Mouse (Mus musculus) T-helper 1 cell (primary cell): ENCODE results near the gene Lsm14b.

Experiments
- in situ Hi-C: fragments of 300-600 bp; cut with MboI, MseI; formaldehyde crosslinking; loops from one replicate; pipeline ENCODE4 v1.15.1; 2025; ENCODE audit warnings: high pct_unique_total_duplicates

Gene Lsm14b

GRCm38 (mm10) chr2:180024401-180025098, at the start of gene Lsm14b:
Lsm14b (plus strand) TSS chr2:180024987.
- in situ Hi-C loops, result no loop called here

- in situ Hi-C loops, result no loop called here
Observed at GRCm38 (mm10) chr2:179975851-179976250, 48.9 kb upstream of the Lsm14b start.

GRCm38 (mm10) chr2:179976295-179976627, 48.5 kb upstream of the Lsm14b start:
- in situ Hi-C loops, result no loop called here

- in situ Hi-C loops, result no loop called here
Observed at GRCm38 (mm10) chr2:179976628-179977343, 48.0 kb upstream of the Lsm14b start, which contains the start of gene Taf4. Taf4 (minus strand) TSS chr2:179976646.

- in situ Hi-C loops, result no loop called here
Observed at GRCm38 (mm10) chr2:179977344-179978025, 47.3 kb upstream of the Lsm14b start.

GRCm38 (mm10) chr2:179978250-179978649, 46.5 kb upstream of the Lsm14b start:
- in situ Hi-C loops, result no loop called here

- in situ Hi-C loops, result no loop called here
Observed at GRCm38 (mm10) chr2:179979836-179980235, 45.0 kb upstream of the Lsm14b start.

- in situ Hi-C loops, result no loop called here
Observed at GRCm38 (mm10) chr2:179980616-179981015, 44.2 kb upstream of the Lsm14b start.

- in situ Hi-C loops, result no loop called here
Observed at GRCm38 (mm10) chr2:179982715-179983114, 42.1 kb upstream of the Lsm14b start.

- in situ Hi-C loops, result no loop called here
Observed at GRCm38 (mm10) chr2:179984830-179985229, 40.0 kb upstream of the Lsm14b start.

GRCm38 (mm10) chr2:179985695-179986094, 39.1 kb upstream of the Lsm14b start:
- in situ Hi-C loops, result no loop called here

- in situ Hi-C loops, result no loop called here
Observed at GRCm38 (mm10) chr2:179986437-179987022, 38.3 kb upstream of the Lsm14b start.

- in situ Hi-C loops, result no loop called here
Observed at GRCm38 (mm10) chr2:179989098-179989497, 35.7 kb upstream of the Lsm14b start.

- in situ Hi-C loops, result no loop called here
Observed at GRCm38 (mm10) chr2:179993071-179993470, 31.7 kb upstream of the Lsm14b start.

- in situ Hi-C loops, result no loop called here
Observed at GRCm38 (mm10) chr2:179998431-179998830, 26.4 kb upstream of the Lsm14b start.

GRCm38 (mm10) chr2:180001635-180002034, 23.2 kb upstream of the Lsm14b start:
- in situ Hi-C loops, result no loop called here

GRCm38 (mm10) chr2:180005656-180006351, 19.0 kb upstream of the Lsm14b start:
- in situ Hi-C loops, result no loop called here

GRCm38 (mm10) chr2:180006352-180007017, 18.3 kb upstream of the Lsm14b start:
- in situ Hi-C loops, result no loop called here

GRCm38 (mm10) chr2:180010686-180011085, 14.1 kb upstream of the Lsm14b start:
- in situ Hi-C loops, result no loop called here

GRCm38 (mm10) chr2:180011370-180011769, 13.4 kb upstream of the Lsm14b start:
- in situ Hi-C loops, result no loop called here

GRCm38 (mm10) chr2:180013686-180014085, 11.1 kb upstream of the Lsm14b start:
- in situ Hi-C loops, result no loop called here
